Mouse (Mus musculus) CH12.LX (cell line): ENCODE data around the gene Nt5c1a. TPM values are rescaled to one million over a fixed set of nuclear protein-coding genes. Genes with fewer than 3 reads are reported as not detected.

Experiments used
- DNase-seq: peaks from one replicate; pipeline ENCODE4 v3.0.0-alpha.2; 2013; ENCODE audit errors: extremely low read depth
- H3K27ac ChIP-seq: 2 replicates; pipeline ENCODE4 v1.5.1; 2012; ENCODE audit warnings: low read depth, mild to moderate bottlenecking, control low read depth, moderate library complexity; ENCODE audit not compliant: insufficient read depth
- H3K27me3 ChIP-seq: replicated peaks from 2 replicates; pipeline ENCODE3; 2012; ENCODE audit warnings: inconsistent platforms
- H3K36me3 ChIP-seq, 2 experiments: replicated peaks in 1 of 2; 2 replicates each; pipeline versions ENCODE3 to v1.6.1; 2012; ENCODE audit warnings: inconsistent platforms in 1 of 2, low read length in 1 of 2, mild to moderate bottlenecking in 1 of 2, mixed read lengths in 1 of 2, moderate library complexity in 1 of 2; ENCODE audit not compliant: control insufficient read depth in 1 of 2, insufficient read depth in 1 of 2
- H3K4me1 ChIP-seq, 2 experiments: 2 replicates each; pipeline ENCODE4 v1.6.1; 2012; ENCODE audit warnings: inconsistent platforms in 1 of 2, moderate library complexity in 1 of 2; ENCODE audit not compliant: insufficient read depth in 2 of 2, control insufficient read depth in 1 of 2
- H3K4me2 ChIP-seq: 2 replicates; pipeline ENCODE4 v1.6.1; 2012; ENCODE audit warnings: low read depth, mild to moderate bottlenecking, control low read depth; ENCODE audit not compliant: poor library complexity, insufficient read depth, severe bottlenecking
- H3K4me3 ChIP-seq, 3 experiments: fragments of 150-350 bp in 1 of 3; sonication (generic) in 1 of 3; replicated peaks in 1 of 3; 2 replicates each; pipeline versions ENCODE3 to v1.5.1; 2011 to 2012; ENCODE audit warnings: low read depth in 2 of 3, low read length in 2 of 3, mild to moderate bottlenecking in 2 of 3, moderate library complexity in 2 of 3, control low read depth in 1 of 3, improper control_type of control experiment in 1 of 3, inconsistent platforms in 1 of 3, mixed read lengths in 1 of 3; ENCODE audit not compliant: poor library complexity in 1 of 3
- H3K79me2 ChIP-seq: replicated peaks from 2 replicates; pipeline ENCODE4 v1.6.1; 2012; ENCODE audit warnings: mild to moderate bottlenecking, moderate library complexity; ENCODE audit not compliant: control insufficient read depth, poor library complexity, insufficient read depth, severe bottlenecking; ENCODE audit errors: extremely low read depth
- H3K9ac ChIP-seq: 2 replicates; pipeline ENCODE4 v1.6.1; 2012; ENCODE audit warnings: low read depth, mild to moderate bottlenecking, control low read depth, moderate library complexity; ENCODE audit not compliant: insufficient read depth
- H3K9me3 ChIP-seq: replicated peaks from 2 replicates; pipeline ENCODE3; 2012; ENCODE audit warnings: low read length, inconsistent platforms, mixed read lengths
- CHD2 ChIP-seq: IDR thresholded peaks from 2 replicates; pipeline ENCODE4 v1.6.1; 2011; ENCODE audit warnings: low read length, improper control_type of control experiment
- CTCF ChIP-seq, 2 experiments: IDR thresholded peaks in 1 of 2; conservative IDR thresholded peaks in 1 of 2; 2 replicates each; pipeline ENCODE4 v1.5.1; 2011 to 2012; ENCODE audit warnings: low read depth in 2 of 2, low read length in 2 of 2, improper control_type of control experiment in 1 of 2, inconsistent platforms in 1 of 2, mild to moderate bottlenecking in 1 of 2, moderate library complexity in 1 of 2
- E2F4 ChIP-seq: IDR thresholded peaks from 2 replicates; pipeline ENCODE4 v1.6.1; 2011; ENCODE audit warnings: low read depth, low read length, improper control_type of control experiment; ENCODE audit not compliant: insufficient replicate concordance
- EP300 ChIP-seq: IDR thresholded peaks from 2 replicates; pipeline ENCODE4 v1.6.1; 2011; ENCODE audit warnings: low read length, improper control_type of control experiment
- ETS1 ChIP-seq: conservative IDR thresholded peaks from 2 replicates; pipeline ENCODE4 v1.6.1; 2012; ENCODE audit warnings: low read depth, mild to moderate bottlenecking, inconsistent platforms, low read length, improper control_type of control experiment, moderate library complexity
- HCFC1 ChIP-seq: IDR thresholded peaks from 2 replicates; pipeline ENCODE4 v1.6.1; 2012; ENCODE audit warnings: low read depth, mild to moderate bottlenecking, inconsistent platforms, low read length, improper control_type of control experiment
- JUN ChIP-seq: IDR thresholded peaks from 2 replicates; pipeline ENCODE4 v1.6.1; 2011; ENCODE audit warnings: low read depth, mild to moderate bottlenecking, low read length, improper control_type of control experiment, moderate library complexity; ENCODE audit not compliant: insufficient read depth
- MAFK ChIP-seq: IDR thresholded peaks from 2 replicates; pipeline ENCODE4 v1.6.1; 2011; ENCODE audit warnings: low read length, improper control_type of control experiment; ENCODE audit not compliant: insufficient replicate concordance
- MAZ ChIP-seq: IDR thresholded peaks from 2 replicates; pipeline ENCODE4 v1.6.1; 2012; ENCODE audit warnings: low read depth, mild to moderate bottlenecking, inconsistent platforms, low read length, improper control_type of control experiment, moderate library complexity
- MXI1 ChIP-seq: IDR thresholded peaks from 2 replicates; pipeline ENCODE4 v1.6.1; 2011; ENCODE audit warnings: mild to moderate bottlenecking, low read depth, low read length, improper control_type of control experiment
- NRF1 ChIP-seq: IDR thresholded peaks from 2 replicates; pipeline ENCODE4 v1.6.1; 2014; ENCODE audit warnings: low read depth, mild to moderate bottlenecking, inconsistent platforms, low read length, improper control_type of control experiment, moderate library complexity
- PAX5 ChIP-seq: IDR thresholded peaks from 2 replicates; pipeline ENCODE4 v1.6.1; 2012; ENCODE audit warnings: low read length, inconsistent platforms, mixed read lengths
- POLR2A ChIP-seq: IDR thresholded peaks from 2 replicates; pipeline ENCODE4 v1.6.1; 2011; ENCODE audit warnings: low read depth, mild to moderate bottlenecking, improper control_type of control experiment, low read length
- RCOR1 ChIP-seq: conservative IDR thresholded peaks from 2 replicates; pipeline ENCODE4 v1.6.1; 2012; ENCODE audit warnings: low read depth, mild to moderate bottlenecking, inconsistent platforms, low read length, improper control_type of control experiment
- SIN3A ChIP-seq: IDR thresholded peaks from 2 replicates; pipeline ENCODE4 v1.6.1; 2012; ENCODE audit warnings: low read length, improper control_type of control experiment, inconsistent platforms
- TCF12 ChIP-seq: IDR thresholded peaks from 2 replicates; pipeline ENCODE4 v1.6.1; 2014; ENCODE audit warnings: low read depth, mild to moderate bottlenecking, inconsistent platforms, low read length, improper control_type of control experiment
- UBTF ChIP-seq: IDR thresholded peaks from 2 replicates; pipeline ENCODE4 v1.6.1; 2012; ENCODE audit warnings: low read depth, mild to moderate bottlenecking, inconsistent platforms, low read length, improper control_type of control experiment, moderate library complexity
- USF1 ChIP-seq: IDR thresholded peaks from 2 replicates; pipeline ENCODE4 v1.6.1; 2014; ENCODE audit warnings: low read depth, mild to moderate bottlenecking, inconsistent platforms, low read length, improper control_type of control experiment
- ZKSCAN1 ChIP-seq: IDR thresholded peaks from 2 replicates; pipeline ENCODE4 v1.6.1; 2012; ENCODE audit warnings: low read depth, inconsistent platforms, low read length, improper control_type of control experiment, borderline replicate concordance
- ZMIZ1 ChIP-seq: IDR thresholded peaks from 2 replicates; pipeline ENCODE4 v1.6.1; 2012; ENCODE audit warnings: low read depth, mild to moderate bottlenecking, inconsistent platforms, low read length, improper control_type of control experiment
- dilution Hi-C: fragments of 300-500 bp; cut with MboI; formaldehyde crosslinking; loops from 2 replicates; pipeline ENCODE4 v1.14.3; 2020; ENCODE audit warnings: low sequenced_read_pairs; ENCODE audit not compliant: extremely low pct_unique_long_range_greater_than_20kb, extremely low pct_ligation_motif_present
- in situ Hi-C: fragments of 300-500 bp; cut with MboI; formaldehyde crosslinking; loops from 3 replicates; pipeline ENCODE4 v1.14.3; 2019; ENCODE audit warnings: low sequenced_read_pairs, low pct_ligation_motif_present, low pct_unique_long_range_greater_than_20kb, mixed read lengths
- polyA plus RNA-seq: library from polyadenylated mRNA; unstranded; fragments of >175 nt; gene quantifications from 2 replicates; pipeline ENCODE4 v1.2.1, GENCODE M21; 2012; ENCODE audit warnings: low read depth; ENCODE audit not compliant: insufficient read length
- total RNA-seq, 2 experiments: library from RNA; depleted of rRNA; stranded (reverse); fragments of 300-350 nt in 1 of 2; fragments of >200 nt in 1 of 2; gene quantifications; 2 replicates each; pipeline ENCODE4 v1.2.3; 2012 to 2014

Nt5c1a gene
- total and polyA plus RNA-seq, 3 experiments: not detected

DNA sequence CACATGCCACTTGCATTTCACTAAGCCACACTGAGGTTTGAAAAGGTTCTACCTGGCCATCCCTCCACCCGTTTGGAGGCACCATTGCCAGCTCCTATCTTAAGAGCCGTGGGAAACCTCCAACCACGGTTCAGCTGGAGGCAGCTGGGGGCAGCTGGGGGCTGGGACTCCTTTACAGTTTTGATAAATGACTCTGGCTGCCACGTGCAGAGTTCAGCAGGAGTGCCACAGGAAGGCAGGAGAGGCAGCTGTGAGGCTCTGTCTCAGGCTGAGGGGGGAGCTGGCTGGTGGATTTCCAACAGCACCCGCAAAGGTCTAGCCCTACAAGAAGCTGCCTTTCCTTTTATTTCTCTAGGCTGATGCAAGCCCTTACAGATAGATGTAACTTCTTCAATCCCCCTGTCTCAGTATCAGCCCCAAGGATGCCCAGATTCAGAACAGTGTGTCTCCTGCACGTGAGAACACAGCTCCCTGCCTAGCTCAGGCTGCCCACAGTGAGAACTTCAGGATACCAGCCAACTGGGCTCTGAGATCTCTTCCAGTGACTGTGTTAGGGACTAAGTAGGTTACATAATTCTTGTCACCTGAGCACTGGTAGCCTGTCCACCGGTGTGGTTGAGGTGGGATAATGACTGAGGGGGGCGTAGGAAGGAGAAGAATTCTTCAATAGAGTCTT is 58.9 kb downstream of the Nt5c1a start:
- Histone ChIP-seq H3K9me3 (no peaks in the 10 kb centered on the region), H3K79me2 (no peaks in the 10 kb centered on the region), H3K27ac (no peak overlapping the region), H3K4me2 (no peak overlapping the region), H3K4me1 (no peaks in the 10 kb centered on the region), H3K9ac (no peak overlapping the region), H3K36me3 (no peaks in the 10 kb centered on the region), H3K27me3 (peaks cover 38% of the 10 kb centered on the region), H3K4me3 (no peak overlapping the region)
- dilution Hi-C loops (no loop called here), in situ Hi-C loops (loop anchor here (5.0 kb wide), 1 partner anchor 38 kb away; no protein-coding TSS in a partner anchor)
- TF ChIP-seq NRF1 (no peak), CHD2 (no peak), SIN3A (no peak), POLR2A (no peak), JUN (no peak), ZMIZ1 (no peak), TCF12 (no peak), EP300 (no peak), UBTF (no peak), ETS1 (no peak), E2F4 (no peak), USF1 (no peak), HCFC1 (no peak), RCOR1 (no peak), MAZ (no peak), MAFK (no peak)
- DNase-seq: no peak

DNA sequence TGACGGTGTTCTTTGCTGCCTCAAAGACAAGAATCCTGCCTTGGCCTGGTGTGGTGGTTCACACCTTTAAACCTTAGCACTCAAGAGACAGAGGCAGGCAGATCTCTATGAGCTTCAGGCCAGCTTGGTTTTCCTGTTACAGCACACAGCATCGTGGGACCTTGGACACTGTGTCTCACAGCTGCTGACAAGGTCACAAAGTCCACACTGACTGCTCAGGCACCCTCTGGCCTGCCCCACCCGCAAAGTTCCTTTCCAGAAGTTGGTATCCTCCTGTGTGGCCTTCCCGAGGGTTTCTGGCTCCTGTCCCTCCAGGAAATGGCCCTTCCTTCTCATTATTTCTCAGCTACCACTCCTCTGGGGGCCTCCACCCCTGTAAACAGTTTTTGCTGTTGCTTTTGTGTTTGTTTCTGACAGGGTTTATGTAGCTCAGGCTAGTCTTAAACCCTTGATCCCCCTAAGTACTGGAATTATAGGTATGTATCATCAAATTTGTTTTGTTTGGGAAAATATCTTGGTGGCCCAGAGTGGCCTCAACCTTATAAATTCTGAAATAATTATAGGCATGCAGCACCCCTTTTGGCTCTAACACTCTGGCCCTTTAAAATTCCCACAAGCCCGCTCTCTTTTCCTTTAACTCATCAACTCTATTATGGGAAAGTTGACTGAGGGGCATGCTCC is 60.6 kb downstream of the Nt5c1a start, which contains the start of gene Pabpc4:
TSS of gene Pabpc4 (plus strand) at position 631 of the 681 bp plus-strand sequence.
- no peak within 1 kb of the TSS for H3K9ac ChIP-seq
- H3K27me3 ChIP-seq: peaks cover 43% of the 10 kb centered on the region
- no peak within 1 kb of the TSS for H3K4me3 ChIP-seq
- H3K4me1 ChIP-seq: no peaks in the 10 kb centered on the region
- H3K27ac ChIP-seq: no peak within 1 kb of the TSS
- in situ Hi-C loops (loop anchor here (5.0 kb wide), 1 partner anchor 40 kb away; no protein-coding TSS in a partner anchor), dilution Hi-C loops (no loop called here)
- no peaks in the 10 kb centered on the region for H3K79me2 ChIP-seq
- TF ChIP-seq ZKSCAN1 (no peak), EP300 (no peak), CTCF (conservative IDR thresholded peaks at IDR 0.05 in 1 of 2, IDR thresholded peaks at IDR 0.05 in 1 of 2; ENCODE audit: low read depth in 2 of 2, low read length in 2 of 2) (no peak), CHD2 (no peak), MXI1 (no peak), PAX5 (no peak)
- no peaks in the 10 kb centered on the region for H3K36me3 ChIP-seq
- H3K4me2 ChIP-seq: no peak within 1 kb of the TSS
- no peaks in the 10 kb centered on the region for H3K9me3 ChIP-seq
- DNase-seq: no peak

Other genes starting within 250 kb of the Nt5c1a start
- 17.3 and 29.8 TPM in 2 replicates for gene Mfsd2a, start 240.3 kb upstream of the Nt5c1a start, total RNA-seq (2012; rRNA removed)
- gene Mfsd2a, start 240.3 kb upstream of the Nt5c1a start, total RNA-seq (2014; rRNA removed): 15.2 and 18.3 TPM in 2 replicates
- 13.0 and 17.4 TPM in 2 replicates for gene Mfsd2a, start 240.3 kb upstream of the Nt5c1a start, polyA plus RNA-seq
- gene Mycl, start 205.9 kb upstream of the Nt5c1a start, total RNA-seq (2012; rRNA removed): 0.46 and 0.51 TPM in 2 replicates
- gene Mycl, start 205.9 kb upstream of the Nt5c1a start, total RNA-seq (2014; rRNA removed): 0.38 and 0.41 TPM in 2 replicates
- 0.44 and 0.65 TPM in 2 replicates for gene Mycl, start 205.9 kb upstream of the Nt5c1a start, polyA plus RNA-seq
- gene Trit1, start 184.9 kb upstream of the Nt5c1a start, total RNA-seq (2012; rRNA removed): 17.7 and 18.9 TPM in 2 replicates
- 21.3 and 21.9 TPM in 2 replicates for gene Trit1, start 184.9 kb upstream of the Nt5c1a start, total RNA-seq (2014; rRNA removed)
- 19.8 and 22.2 TPM in 2 replicates for gene Trit1, start 184.9 kb upstream of the Nt5c1a start, polyA plus RNA-seq
- not detected in 2 replicates for gene Bmp8b, start 96.3 kb upstream of the Nt5c1a start, total RNA-seq (2012; rRNA removed)
- not detected in 2 replicates for gene Bmp8b, start 96.3 kb upstream of the Nt5c1a start, total RNA-seq (2014; rRNA removed)
- gene Bmp8b, start 96.3 kb upstream of the Nt5c1a start, polyA plus RNA-seq: 0.12 TPM in 1 of 2 replicates, not detected in the other
- not detected in 2 replicates for gene Oxct2b, start 85.2 kb upstream of the Nt5c1a start, total RNA-seq (2012; rRNA removed)
- not detected in 2 replicates for gene Oxct2b, start 85.2 kb upstream of the Nt5c1a start, total RNA-seq (2014; rRNA removed)
- not detected in 2 replicates for gene Oxct2b, start 85.2 kb upstream of the Nt5c1a start, polyA plus RNA-seq
- gene Ppie, start 61.6 kb upstream of the Nt5c1a start, total RNA-seq (2012; rRNA removed): 86.8 and 94.0 TPM in 2 replicates
- 84.5 and 89.4 TPM in 2 replicates for gene Ppie, start 61.6 kb upstream of the Nt5c1a start, total RNA-seq (2014; rRNA removed)
- 68.3 and 69.7 TPM in 2 replicates for gene Ppie, start 61.6 kb upstream of the Nt5c1a start, polyA plus RNA-seq
- gene Hpcal4, start 18.3 kb upstream of the Nt5c1a start, total RNA-seq (2012; rRNA removed): not detected in 2 replicates
- not detected in 2 replicates for gene Hpcal4, start 18.3 kb upstream of the Nt5c1a start, total RNA-seq (2014; rRNA removed)
- gene Hpcal4, start 18.3 kb upstream of the Nt5c1a start, polyA plus RNA-seq: not detected in 2 replicates
- not detected in 2 replicates for gene Heyl, start 32.1 kb downstream of the Nt5c1a start, total RNA-seq (2012; rRNA removed)
- not detected in 2 replicates for gene Heyl, start 32.1 kb downstream of the Nt5c1a start, total RNA-seq (2014; rRNA removed)
- not detected in 2 replicates for gene Heyl, start 32.1 kb downstream of the Nt5c1a start, polyA plus RNA-seq
- gene Pabpc4, start 60.8 kb downstream of the Nt5c1a start, total RNA-seq (2012; rRNA removed): 318 and 326 TPM in 2 replicates
- 206 and 207 TPM in 2 replicates for gene Pabpc4, start 60.8 kb downstream of the Nt5c1a start, total RNA-seq (2014; rRNA removed)
- gene Pabpc4, start 60.8 kb downstream of the Nt5c1a start, polyA plus RNA-seq: 370 and 444 TPM in 2 replicates
- 0.08 TPM in 2 replicates for gene Oxct2a, start 122.1 kb downstream of the Nt5c1a start, total RNA-seq (2012; rRNA removed)
- gene Oxct2a, start 122.1 kb downstream of the Nt5c1a start, total RNA-seq (2014; rRNA removed): not detected in 2 replicates
- gene Oxct2a, start 122.1 kb downstream of the Nt5c1a start, polyA plus RNA-seq: 0.18 TPM in 1 of 2 replicates, not detected in the other
- gene Bmp8a, start 141.7 kb downstream of the Nt5c1a start, total RNA-seq (2012; rRNA removed): 0.68 and 0.71 TPM in 2 replicates
- gene Bmp8a, start 141.7 kb downstream of the Nt5c1a start, total RNA-seq (2014; rRNA removed): 0.26 and 0.30 TPM in 2 replicates
- 0.76 and 0.86 TPM in 2 replicates for gene Bmp8a, start 141.7 kb downstream of the Nt5c1a start, polyA plus RNA-seq